Mouse (Mus musculus) CD4-positive, CD25-positive, alpha-beta regulatory T cell, adult 4 months (primary cell): ENCODE measurements around the gene Cdk1. TPM values are rescaled to one million over a fixed set of nuclear protein-coding genes. Genes with fewer than 3 reads are reported as not detected.
"Not testable (repeated sequence)": the region's sequence is repeated elsewhere in the genome, so short reads cannot be mapped to it uniquely, and the experiment has no call there.

Source experiments
- ATAC-seq: one replicate; pipeline ENCODE4 v1.8.0; 2017
- polyA plus RNA-seq, 2 experiments: library from polyadenylated mRNA; unstranded; fragments of 100-300 nt; shearing (Covaris generic); gene quantifications; one replicate each; pipeline ENCODE4 v1.2.1; 2017

The Cdk1 gene
- polyA plus RNA-seq = 10 to 100 TPM; 17.5 to 18.6 TPM

DNA sequence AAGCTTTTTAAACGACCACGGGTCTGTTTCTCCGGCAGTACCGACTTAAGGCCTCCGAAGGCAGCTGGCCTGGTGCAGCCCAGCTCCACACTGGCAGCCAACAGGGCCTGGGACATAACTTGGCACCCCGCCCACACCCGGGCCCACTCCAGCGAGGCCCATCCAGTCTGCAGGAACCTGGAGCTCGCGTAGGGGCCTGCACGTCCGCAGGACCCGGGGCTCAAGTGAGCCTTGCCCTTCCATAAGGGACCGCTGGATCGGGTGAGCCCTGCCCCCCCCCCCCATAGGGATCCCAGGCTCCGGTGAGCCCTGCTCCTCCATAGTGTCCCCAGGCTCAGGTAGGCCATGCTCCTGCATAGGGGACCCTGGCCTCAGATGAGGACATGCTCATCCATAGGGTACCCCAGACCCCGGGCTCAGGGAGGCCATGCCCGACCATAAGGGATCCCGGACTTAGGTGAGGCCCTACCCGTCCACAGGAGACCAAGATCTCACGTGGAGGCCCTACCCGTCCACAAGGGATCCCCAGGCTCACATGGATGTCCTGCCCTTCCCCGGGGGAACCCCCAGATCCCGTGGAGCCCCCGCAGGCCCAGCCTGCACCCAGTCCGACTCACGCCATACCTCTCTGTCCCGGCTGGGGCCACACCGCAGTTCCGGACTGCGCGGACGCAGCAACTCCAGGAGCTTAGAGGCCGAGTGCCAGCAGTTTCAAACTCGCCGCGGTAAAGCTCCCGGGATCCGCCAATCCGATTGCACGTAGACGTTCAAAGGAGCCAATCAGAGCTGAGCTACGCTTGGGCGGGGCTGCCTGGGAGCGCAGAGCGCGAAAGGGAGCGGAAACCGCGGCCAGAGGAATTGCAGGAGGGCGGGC, at the start of gene Cdk1:
Gene Cdk1, minus strand, starts transcription at position 727 of the 874 bp plus-strand sequence.
- peak; percentile 98 for ATAC-seq

DNA sequence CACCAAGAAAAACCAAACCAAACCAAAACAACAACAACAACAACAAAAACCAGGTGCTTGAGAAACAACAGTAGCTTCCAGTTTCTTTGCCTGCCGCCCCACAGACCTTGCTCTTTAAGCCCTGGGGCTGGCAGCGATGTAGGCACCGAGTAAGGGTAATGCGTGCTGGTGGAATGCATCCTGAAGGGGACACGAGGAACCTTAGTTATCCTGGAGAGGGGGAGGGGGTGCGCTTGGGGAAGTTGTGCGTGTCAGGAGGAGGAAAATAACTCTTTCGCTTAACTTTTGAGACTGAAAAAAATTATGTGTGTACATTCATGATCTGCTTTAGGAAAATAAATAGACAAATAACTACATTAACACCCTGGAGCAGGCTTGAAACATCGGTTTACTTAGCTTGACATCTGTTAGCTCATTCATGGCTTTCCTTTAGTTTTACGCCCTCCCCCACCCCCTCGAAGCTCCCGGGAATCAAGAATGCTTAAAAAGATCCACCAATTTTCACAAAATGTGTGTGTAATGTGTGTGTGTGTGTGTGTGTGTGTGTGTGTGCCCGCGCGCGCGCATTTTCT, 47.2 kb upstream of the Cdk1 start:
- no peak for ATAC-seq

DNA sequence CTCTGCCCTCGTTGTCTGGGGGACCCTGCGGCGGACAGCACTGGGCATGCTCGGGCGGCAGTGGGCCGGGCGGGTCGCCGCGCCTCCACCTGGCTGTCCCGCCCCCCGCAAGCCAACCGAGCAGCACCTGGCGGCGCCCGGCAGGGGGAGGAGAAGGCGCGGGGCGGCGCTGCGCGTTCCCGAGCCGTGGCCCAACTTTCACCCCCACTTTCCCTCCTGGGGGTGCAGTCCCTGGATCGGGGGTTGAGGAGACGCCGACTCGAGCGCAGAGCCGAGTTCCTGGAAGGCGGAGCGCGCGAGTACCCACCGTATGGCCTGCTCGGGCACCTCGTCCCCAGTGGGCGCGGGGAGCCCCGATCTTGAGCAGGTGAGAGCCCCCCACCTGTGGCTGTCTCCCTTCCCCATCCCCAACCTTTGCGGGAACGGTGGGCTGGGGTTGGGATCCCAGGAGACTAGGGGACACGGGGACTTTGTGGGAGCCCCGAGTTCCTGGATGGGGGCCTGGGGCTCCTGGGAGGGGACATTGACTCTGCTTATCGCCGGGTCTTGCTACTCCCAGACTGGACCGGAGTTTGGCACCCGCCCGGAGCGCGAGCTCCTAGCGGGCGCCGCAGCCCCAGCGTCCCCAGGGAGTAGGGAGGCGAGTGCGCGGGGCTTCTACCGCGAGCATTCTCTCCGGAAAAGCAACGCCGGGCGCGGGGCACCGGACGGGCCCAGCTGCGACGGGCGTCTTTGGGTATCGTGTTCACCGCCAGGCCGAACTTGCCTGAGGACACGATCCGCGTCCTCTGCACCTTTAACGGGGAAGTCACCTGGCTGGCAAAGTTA, 46.2 kb upstream of the Cdk1 start, which contains the start of gene Ank3:
Gene Ank3, plus strand, starts transcription at position 11 of the 828 bp plus-strand sequence.
- ATAC-seq = no peak

DNA sequence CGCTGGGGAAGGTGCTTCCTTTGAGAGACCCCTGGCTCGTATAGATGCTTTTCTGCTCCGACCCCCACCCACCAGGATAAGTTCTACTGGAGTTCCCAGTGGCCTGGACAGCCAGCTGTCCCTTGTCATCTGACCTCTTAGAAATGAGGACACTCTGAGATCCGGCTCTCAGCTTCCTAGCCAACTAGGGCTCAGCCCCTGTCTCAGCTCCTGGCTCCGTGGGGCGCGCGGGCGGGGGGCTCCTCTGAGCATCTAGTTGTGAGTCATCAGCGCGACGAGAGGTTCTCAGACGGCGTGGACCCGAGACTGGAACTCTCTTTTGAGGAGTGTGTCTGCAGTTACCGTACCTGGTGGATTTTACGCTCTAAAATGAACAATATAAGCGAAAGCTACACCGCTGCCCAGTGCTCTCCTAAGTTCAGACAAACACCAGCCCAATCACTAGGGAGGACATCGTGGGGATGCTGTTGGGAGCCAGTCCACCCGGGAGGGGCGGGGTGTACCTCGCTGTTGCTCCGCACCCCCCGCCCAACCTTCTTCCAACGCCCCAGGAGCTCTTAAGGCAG, 45.5 kb upstream of the Cdk1 start:
- ATAC-seq = no peak

DNA sequence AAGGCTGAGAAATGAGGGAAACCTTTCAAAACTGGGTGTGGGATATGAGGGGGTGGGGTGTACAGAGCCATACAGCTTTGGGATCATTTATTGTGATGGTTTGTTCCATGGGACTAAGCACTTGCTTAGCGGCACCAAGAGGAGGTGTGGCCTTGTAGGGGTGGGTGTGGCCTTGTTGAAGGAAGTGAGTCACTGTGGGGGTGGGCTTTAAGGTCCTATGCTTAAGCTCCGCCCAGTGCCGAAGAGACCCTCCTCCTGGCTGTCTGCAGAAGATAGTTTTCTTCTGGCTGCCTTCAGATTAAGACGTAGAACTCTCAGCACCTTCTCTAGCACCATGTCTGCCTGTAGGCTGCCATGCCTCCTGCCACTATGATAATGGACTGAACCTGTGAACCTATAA, 36.8 kb upstream of the Cdk1 start:
- ATAC-seq = no peak

DNA sequence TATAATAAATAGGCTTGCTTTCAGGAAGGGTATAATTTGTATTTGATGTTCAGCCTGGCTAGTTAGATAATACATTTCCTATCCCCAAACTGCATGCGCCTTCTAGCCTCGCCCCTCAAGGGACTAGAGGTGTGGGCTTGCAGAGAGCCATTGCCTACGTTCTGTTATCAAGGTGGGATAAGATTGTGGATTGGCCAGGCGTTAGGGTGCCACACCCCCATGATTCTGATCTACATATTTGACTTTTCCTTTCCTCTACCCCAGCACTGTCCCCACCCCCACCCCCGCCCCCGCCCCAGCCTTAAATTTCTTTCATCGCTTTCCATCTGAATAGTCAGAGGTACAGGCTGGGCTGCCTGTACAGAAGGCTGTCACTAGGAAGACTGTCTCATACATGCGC, 34.0 kb upstream of the Cdk1 start:
- ATAC-seq = no peak

DNA sequence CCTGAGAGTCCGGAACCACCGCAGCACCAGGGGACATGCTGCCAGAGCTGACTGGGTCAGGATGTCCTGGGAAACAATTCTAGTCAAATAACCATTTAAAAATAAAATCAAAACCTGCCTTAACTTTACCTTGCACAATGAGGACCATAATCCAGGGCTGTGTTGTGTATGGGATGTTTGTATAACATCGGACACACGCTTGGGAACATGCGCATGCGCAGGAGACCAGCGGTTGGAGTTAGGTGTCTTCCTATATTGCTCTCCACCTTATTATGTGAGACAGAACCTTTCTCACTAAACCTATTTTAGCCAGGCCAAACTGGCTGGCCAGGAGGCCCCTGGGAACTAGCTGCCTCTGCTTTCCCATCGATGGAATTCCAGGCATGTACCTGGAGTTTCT, 32.4 kb upstream of the Cdk1 start:
- ATAC-seq = no peak

DNA sequence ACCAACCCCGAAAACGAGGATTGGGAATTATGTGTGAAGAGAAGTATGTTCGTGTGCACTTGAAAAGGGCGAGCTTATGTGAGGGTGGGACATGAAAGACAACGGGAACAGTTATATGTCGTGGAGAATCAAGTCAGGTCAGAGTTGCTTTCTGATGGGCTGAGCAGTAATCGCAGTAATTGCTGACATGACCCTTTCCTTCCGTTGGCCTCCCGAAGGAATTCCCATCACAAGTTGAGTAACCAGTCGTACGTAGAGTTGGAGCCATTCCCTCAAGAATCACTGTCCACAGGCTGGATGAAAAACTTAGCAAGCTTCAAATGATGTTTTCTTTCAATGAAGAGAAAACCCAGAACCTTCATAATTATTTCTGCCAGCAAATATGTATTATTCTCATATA, 31.9 kb upstream of the Cdk1 start:
- no peak for ATAC-seq

DNA sequence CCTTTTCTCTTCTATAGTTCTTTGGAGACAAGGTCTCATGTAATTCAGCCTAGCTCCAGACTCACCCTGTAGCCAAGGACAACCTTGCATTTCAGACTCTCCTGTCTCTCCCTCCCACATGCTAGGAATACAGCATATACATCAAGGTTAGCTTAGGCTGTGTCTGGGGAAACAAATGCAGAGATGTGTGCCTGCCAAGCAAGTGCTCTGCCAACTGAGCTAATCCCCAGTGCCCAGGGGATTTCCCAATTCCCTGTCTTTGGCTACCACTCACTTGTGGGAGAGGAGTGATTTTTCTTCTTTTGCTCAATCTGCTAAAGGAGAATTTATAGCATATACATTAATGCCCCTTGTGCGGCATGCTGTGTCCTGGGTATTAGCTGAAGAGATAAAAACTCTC, 30.4 kb upstream of the Cdk1 start:
- ATAC-seq = no peak

DNA sequence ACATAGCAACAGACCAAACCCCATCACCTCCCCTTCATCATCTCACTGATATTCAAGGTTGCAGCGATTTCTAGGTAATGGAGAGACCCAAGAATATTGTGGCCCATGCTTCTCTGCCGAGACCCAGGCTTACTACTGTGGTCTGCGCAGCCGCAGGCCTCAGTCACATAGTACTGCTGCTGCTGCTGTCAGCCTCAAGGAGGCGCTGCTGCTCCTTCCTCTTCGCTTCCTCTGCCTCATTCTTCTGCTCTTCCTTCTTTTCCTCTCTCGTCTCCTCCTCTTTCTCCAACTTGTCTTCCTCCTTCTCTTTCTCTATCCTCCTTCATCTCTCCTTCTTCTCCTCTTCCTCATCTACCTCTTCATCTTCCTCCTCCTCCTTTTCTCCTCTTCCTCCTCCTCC, 22.4 kb upstream of the Cdk1 start:
- ATAC-seq = no peak

DNA sequence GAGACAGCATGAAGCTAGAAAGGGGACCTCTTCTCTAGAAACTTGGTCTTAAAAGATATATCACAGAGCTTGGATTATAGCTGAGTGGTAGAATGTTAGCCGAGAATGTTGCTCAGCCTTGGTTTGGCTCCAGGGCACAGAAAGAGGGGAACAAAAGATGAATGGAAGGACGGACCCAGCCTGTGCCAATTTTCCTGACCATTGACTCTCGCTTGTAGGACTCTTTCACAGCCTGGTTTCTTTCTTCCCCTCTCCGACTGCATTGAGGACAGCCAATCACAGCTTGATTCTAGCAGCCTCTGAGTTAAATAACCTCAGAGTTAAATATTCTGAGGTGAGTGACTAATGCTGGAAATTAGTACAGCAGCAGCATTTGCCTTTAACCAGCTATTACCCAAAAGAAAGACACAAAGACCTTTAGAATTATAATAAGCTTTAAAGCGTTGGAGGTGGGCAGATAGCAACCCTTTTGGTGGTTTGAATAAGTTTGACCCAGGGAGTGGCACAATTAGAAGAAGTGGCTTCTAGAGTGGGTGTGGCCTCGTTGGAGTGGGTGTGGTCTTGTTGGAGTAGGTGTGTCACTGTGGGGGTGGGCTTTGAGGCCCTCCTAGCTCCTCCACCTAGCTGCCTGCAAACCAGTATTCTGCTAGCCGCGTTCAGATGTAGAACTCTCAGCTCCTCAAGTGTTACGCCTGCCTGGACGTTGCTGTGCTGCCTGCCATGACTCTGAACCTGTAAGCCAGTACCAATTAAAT, 21.2 kb upstream of the Cdk1 start:
- no peak for ATAC-seq

DNA sequence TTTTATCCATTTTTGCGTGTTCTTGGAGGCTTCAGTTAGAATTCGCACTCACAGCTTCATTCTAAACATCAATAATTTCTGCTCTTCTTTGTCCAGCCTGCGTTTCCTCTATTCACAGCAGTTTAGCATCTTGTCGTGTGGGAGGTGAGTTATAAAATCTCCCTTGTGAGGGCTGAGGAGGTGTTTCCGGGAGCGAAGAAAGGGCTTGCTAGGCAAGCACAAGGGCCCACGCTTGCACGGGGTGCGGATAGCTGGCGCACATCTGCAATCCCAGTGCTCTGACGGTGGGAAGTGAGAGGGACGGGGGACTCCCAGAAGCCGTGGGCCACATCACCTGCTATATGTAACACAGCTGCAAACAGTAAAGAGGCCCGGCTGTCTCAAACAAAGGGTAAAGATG, 19.3 kb upstream of the Cdk1 start:
- ATAC-seq = no peak

DNA sequence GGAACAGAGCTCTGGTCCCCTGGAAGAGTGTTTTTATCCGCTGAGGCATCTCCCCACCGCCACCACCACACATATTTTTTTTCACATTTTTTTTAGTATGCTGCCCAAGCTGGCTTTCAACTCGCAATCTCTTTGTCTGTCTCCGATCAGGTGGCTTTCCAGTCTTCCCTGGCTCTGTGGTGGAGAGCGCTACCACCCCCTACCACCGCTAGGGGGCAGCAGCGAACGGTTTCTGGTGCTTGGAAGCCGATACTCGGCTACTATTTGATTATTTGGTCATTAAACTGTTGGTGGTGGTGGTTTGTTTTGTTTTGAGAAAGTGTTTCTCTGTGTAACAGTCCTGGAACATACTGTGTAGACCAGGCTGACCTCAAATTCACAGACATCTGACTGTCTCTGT, 18.7 kb upstream of the Cdk1 start:
- no peak for ATAC-seq

DNA sequence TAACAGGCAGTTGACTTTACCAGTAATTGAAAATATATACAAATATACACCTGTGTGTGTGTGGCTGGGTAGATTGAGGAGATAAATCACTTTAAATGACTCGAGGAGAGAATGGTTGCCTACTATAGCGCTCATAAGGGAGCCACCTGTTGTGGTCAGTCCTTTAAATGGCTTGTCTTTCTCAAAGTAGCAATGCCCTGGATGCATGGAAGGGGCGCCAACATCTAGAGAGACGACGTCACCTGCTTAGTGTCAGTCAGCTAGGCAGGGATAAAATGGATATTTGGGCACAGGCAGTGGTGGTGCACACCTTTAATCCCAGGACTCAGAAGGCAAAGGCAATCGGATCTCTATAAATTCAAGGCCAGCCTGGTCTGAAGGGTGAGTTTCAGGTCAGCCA, 16.6 kb upstream of the Cdk1 start:
- no peak for ATAC-seq

DNA sequence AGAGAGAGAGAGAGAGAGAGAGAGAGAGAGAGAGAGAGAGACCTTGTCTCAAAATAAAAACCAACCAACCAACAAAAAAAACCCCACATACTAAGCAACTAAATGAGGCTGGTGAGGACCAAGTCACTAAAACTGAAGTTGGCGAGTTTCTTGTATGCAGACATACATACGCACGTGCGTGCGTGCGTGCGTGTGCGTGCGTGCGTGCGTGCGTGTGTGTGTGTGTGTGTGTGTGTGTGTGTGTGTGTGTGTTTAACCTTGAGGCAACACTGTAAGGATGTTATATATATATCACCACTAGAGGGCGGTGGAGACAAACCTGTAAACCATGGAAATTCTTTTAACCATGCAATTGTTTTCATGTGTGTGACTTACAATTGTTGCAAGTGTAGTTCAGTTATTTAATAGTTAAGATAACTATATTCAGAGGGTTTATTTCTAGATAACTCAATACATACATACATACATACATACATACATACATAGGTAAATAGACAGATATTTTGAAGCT, 14.2 kb upstream of the Cdk1 start:
- no peak for ATAC-seq

DNA sequence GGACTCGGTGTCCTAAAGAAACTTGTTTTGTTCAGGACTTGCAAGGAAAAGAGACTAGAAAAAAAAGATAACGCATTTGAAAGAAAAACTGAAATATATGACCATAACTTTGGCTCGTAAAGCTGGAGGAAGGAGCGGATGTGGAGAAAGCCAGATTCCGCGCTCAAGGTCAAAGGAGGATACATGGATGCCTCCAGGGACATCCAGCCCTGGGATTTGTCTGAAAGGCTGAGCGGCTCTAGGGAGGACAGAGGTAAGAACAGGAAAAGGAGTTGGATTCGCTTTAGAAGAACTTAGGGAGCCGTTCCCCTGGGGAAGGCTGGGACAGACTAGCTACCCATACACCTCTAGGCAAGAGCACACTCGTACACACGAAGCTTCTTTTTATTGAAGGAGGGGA, 13.5 kb upstream of the Cdk1 start:
- no peak for ATAC-seq

DNA sequence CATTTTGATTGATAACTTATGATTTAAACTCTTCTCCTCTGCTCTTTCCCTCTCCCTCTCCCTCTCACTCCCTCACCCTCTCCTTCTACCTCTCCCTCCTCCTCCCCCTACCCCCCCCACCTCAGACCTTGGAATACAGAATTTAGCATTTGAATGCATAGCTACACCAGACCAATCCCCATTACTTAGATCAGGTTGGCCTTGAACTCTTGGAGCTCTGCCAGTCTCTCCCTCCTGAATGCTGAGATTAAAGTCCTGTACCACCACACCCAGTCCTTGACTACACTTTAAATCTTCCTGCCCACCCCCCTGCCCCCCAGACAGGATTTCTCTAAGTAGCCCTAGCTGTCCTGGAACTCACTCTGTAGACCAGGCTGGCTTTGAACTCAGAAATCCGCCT, 6.9 kb upstream of the Cdk1 start:
- no peak for ATAC-seq

DNA sequence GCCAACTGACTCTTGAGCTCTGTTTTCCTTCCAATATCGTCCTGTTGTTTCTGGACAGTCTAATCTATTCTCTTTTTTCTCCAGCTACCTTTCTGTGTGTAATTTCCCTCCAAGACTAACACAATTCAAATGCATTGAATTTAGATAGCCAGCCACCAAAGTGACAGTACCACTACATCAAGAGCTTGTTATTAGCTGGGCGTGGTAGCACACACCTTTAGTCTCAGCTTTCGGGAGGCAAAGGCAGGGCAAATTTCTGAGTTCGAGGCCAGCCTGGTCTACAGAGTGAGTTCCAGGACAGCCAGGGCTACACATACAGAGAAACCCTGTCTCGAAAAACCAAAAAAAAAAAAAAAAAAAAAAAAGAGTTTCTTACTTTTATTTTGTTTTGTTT, 345 bp upstream of the Cdk1 start:
- ATAC-seq = not testable (repeated sequence)

DNA sequence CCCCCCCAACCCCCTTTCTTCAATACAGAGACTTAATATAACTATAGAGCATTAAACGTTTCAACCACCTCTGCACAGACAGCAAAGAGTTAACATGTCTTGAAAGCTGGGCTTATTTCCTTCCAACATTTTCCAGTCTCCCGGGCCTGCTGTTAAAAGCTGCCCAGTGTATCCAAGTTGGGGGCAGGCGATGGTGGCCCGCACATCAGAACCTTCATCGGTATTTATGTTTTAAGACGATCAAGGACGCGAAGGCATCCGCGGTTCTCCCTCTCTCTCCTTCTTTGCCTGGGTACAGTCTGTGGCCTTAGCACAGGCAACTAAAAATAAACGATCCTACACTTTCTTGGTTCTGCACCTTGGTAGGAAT, 911 bp downstream of the Cdk1 start:
- no peak for ATAC-seq

DNA sequence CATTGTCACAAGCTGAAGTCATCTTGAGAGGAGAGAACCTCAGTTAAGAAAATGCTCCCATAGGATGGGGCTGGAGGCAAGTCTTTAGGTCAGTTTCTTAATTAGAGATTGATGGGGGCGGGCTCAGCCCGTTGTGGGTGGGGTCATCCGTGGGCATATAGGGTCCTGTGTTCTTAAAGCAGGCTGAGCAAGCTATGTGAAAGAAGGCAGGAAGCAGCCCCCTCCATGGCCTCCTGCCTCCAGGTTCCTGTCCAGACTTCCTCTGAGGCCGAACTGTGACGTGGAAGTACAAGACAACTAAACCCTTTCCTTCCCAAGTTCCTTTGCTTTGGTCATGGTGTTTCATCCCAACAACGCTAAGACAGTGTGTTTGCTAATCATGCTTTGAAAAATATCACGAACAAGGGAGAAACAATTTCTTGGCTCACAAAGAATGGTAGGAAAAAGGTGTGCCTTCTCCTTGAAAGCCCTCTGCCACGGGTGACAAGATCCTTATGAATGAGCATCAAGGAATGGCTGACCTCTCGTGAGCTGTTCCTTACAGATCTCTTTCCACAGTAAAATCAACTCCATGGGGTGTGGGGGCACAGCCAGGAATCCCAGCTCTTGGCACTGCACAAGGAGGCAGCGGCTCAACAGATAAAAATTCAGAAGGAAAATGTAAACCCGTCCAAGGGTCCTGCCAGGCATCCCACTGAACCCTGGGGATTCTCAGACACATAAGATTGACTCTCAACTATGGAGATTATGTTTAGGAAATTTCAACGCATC, 1.5 kb downstream of the Cdk1 start:
- ATAC-seq = no peak

DNA sequence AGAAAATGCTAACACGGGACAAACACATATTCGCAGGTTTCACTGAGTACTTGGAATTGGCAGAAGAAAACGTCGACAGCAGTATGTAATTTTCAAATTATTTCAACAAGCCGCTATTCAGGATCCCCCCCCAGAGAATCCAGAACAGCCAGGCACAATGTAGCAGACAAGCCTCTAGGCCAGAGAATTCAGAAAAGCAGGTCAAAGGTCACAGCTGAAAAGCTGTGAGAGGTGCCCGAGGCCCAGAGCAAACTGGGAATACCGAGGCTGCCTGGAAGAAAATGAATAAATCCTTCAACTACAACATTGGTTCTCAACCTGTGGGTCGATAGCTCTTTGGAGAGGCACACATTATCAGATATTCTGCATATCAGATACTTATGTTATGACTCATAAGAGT, 4.5 kb downstream of the Cdk1 start:
- ATAC-seq = no peak
